Mouse (Mus musculus): ENCODE results near the gene Vps45. TPM values are rescaled to one million over a fixed set of nuclear protein-coding genes. Genes with fewer than 3 reads are reported as not detected.

The Vps45 gene
- polyA plus RNA-seq, 1 experiment = 6.1 TPM

- 95% methylated on average over 6 of the region's 6 CpGs for WGBS
Measured at GRCm38 (mm10) chr3:96041079-96041478, 17.2 kb downstream of the Vps45 start.

GRCm38 (mm10) chr3:96040663-96041006 lies 17.6 kb downstream of the Vps45 start:
- WGBS = 91% methylated on average over 2 of the region's 2 CpGs
- no peak for DNase-seq (ENCODE audit: low read depth, low spot score)

More at GRCm38 (mm10) chr3:96041079-96041478, 17.2 kb downstream of the Vps45 start:
- DNase-seq (ENCODE audit: low read depth, low spot score) = no peak

DNA sequence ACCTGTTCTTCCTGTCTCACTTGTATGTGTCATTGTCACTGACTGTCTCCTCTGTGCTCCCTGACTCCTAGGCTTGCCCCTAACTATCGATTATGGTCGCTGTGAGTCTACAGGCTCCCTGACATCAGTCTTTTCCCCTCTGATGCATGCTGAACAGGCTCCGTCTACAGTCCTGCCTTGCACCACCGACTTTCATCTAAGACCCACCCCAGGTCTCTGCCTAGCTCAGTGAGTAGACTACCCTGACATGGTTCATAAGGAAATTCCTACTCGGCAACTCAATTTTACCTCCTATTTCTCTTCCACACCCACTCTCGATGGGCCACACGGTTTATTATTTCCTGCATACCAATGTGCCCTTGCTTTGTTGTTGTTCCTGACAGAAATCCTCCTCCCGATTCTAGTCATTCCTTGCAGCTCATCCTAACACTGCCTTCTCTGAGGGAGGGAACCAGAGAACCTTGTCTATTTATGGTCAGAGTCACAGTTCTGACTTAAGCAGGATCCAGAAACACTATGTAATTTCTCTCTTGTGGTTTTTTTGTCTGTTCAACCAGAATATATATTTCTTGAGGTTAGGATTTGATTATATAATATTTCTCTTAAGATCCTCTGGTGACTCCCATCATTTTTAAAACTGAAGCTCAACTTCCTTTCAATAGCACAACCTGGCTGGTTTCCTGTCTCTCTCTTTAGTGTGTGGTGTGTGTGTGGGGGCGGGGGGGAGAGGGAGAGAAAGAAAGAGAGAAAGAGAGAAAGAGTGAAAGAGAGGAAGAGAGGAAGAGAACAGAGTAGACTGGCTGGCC lies 18.2 kb downstream of the Vps45 start:
- WGBS = 51% methylated on average over 9 of the region's 9 CpGs
- DNase-seq (ENCODE audit: low read depth, low spot score) = no peak

DNA sequence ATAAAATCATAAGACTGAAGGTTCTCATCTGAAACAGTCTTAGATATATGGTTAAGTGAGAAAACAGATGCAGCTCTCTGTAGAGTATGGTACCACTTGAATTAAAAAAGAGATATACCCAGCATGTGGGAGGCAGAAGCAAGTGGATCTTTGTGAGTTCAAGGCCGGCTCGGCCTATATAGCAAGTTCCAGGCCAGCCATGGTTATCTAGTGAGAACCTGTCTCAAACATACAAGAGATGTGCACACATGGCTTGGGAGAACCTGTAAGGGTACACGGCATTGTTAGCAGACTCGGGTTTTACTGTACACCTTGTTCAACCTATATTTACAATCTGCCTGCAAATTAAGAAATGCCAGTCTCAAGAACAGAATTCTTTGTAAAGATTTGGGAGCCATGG lies 19.4 kb downstream of the Vps45 start:
- 92% methylated on average over 4 of the region's 4 CpGs for WGBS
- no peak for DNase-seq (ENCODE audit: low read depth, low spot score)

DNA sequence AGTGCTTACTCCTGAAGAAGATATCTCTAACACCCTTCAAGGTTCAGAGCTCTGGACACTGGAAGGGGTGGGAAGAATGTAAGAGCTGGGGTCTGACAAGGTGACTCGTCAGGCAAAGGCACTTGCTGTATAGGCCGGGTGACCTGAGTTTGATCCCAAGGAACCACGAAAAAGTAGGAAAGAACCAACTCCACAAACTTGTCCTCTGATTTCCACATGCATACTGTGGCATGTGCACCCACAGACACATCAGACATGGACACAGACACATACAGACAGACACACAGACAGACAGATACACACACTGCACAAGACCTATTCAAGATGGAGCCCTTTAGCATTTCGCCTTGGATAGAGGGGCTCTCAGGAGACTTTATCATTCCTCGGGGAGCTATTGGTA lies 20.1 kb downstream of the Vps45 start:
- 91% methylated on average over 5 of the region's 5 CpGs for WGBS
- DNase-seq (ENCODE audit: low read depth, low spot score) = no peak

GRCm38 (mm10) chr3:96036796-96037195 lies 21.5 kb downstream of the Vps45 start:
- 93% methylated on average over 6 of the region's 6 CpGs for WGBS

DNA sequence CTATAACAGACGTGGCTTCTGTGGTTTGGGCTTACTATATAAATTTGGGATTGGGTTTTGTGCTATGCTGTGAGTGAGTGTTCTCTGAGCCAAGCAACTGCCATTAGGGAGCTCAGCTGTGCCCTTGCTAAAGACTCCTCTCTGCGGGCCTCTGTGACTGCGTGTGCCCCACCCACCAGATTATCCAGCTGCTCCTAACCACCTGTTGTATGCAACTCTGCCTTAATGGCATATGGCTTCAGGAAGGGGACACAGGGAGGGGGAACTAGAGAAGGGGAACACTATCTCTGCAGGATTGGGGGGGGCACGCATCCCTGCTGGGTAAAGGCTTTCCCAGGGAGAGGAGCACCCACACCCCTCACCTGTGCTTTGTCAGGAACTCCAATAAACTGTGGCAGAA lies 25.2 kb downstream of the Vps45 start:
- 35% methylated on average over 4 of the region's 4 CpGs for WGBS
- no peak for DNase-seq (ENCODE audit: low read depth, low spot score)

More at GRCm38 (mm10) chr3:96036796-96037195, 21.5 kb downstream of the Vps45 start:
- DNase-seq (ENCODE audit: low read depth, low spot score) = no peak

GRCm38 (mm10) chr3:96032652-96033017 lies 25.6 kb downstream of the Vps45 start:
- 33% methylated on average over 6 of the region's 6 CpGs for WGBS
- DNase-seq (ENCODE audit: low read depth, low spot score) = no peak

- 56% methylated on average over 6 of the region's 6 CpGs for WGBS
- DNase-seq (ENCODE audit: low read depth, low spot score) = no peak
Measured at GRCm38 (mm10) chr3:96031991-96032651, 26.1 kb downstream of the Vps45 start.

GRCm38 (mm10) chr3:96029766-96030165 lies 28.5 kb downstream of the Vps45 start:
- 94% methylated on average over 11 of the region's 11 CpGs for WGBS

DNA sequence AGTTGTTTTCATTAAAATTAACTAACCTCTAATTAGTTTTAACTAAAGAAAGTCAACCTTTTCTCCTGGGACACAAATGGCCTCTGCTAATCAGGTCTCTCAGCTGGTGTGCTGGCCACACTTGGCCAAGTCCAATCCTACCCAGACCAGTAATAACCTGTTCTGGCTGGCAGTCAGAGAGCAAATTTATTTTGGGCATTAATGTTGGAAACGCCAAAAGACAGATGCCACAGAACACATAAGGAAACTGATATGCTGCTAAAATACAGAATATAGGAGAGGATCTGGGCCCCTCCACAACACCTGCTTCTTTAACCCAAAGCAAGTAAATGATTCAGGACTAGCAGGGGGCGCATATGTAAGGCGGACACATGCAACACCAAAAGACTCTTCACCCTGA lies 28.9 kb downstream of the Vps45 start:
- WGBS = 92% methylated on average over 3 of the region's 3 CpGs
- no peak for DNase-seq (ENCODE audit: low read depth, low spot score)

More at GRCm38 (mm10) chr3:96029766-96030165, 28.5 kb downstream of the Vps45 start:
- no peak for DNase-seq (ENCODE audit: low read depth, low spot score)

DNA sequence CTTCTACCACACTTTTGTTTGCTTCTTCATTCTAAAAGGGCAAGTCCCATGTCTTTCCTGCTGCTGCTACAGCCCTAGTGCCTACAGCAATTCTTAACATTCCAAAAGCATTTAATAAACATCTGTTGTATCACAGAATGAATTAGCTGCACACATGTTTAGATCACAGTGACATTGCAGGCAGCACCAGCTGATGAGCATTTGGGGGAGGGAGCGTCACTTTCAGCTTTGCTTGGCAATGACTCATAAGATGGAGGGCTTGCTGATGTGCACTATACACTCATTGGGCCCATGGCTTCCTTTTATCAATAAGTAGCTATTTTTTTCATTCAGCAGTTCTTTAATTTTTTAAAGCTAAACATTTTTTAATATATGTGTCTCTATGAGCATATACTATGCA lies 30.4 kb downstream of the Vps45 start:
- WGBS = 74% methylated on average over 1 of the region's 1 CpGs
- DNase-seq (ENCODE audit: low read depth, low spot score) = no peak

- WGBS = 88% methylated on average over 1 of the region's 1 CpGs
Measured at GRCm38 (mm10) chr3:96027145-96027544, 31.1 kb downstream of the Vps45 start.

GRCm38 (mm10) chr3:96021421-96022128 lies 36.7 kb downstream of the Vps45 start:
- WGBS = 74% methylated on average over 5 of the region's 5 CpGs
- no peak for DNase-seq (ENCODE audit: low read depth, low spot score)

More at GRCm38 (mm10) chr3:96027145-96027544, 31.1 kb downstream of the Vps45 start:
- DNase-seq (ENCODE audit: low read depth, low spot score) = no peak

DNA sequence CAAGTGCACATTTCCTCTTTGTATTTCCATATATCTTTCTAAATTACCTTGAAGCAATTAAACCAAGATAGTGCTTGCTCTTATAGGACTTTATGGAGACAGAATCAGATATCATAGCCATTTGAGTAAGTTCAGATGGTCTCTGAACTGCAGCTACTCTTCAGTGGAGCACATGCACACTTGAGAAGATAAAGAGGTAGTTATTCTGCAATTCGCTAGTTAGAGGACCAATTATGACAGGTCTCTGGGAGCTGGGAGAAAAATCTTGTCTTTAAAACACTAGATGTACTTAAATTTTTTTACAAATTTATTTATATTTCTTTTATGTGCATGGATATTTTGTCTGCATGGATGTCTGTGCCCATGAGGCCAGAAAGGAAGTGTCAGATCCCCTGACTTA lies 37.5 kb downstream of the Vps45 start:
- no peak for DNase-seq (ENCODE audit: low read depth, low spot score)
- 91% methylated on average over 1 of the region's 1 CpGs for WGBS

- DNase-seq (ENCODE audit: low read depth, low spot score) = no peak
- WGBS = 67% methylated on average over 5 of the region's 5 CpGs
Measured at GRCm38 (mm10) chr3:96017461-96017860, 40.8 kb downstream of the Vps45 start.

GRCm38 (mm10) chr3:96016257-96016889 lies 41.9 kb downstream of the Vps45 start:
- 95% methylated on average over 2 of the region's 2 CpGs for WGBS
- no peak for DNase-seq (ENCODE audit: low read depth, low spot score)

GRCm38 (mm10) chr3:96015681-96016080 lies 42.6 kb downstream of the Vps45 start:
- WGBS = 38% methylated on average over 2 of the region's 2 CpGs
- DNase-seq (ENCODE audit: low read depth, low spot score) = no peak

DNA sequence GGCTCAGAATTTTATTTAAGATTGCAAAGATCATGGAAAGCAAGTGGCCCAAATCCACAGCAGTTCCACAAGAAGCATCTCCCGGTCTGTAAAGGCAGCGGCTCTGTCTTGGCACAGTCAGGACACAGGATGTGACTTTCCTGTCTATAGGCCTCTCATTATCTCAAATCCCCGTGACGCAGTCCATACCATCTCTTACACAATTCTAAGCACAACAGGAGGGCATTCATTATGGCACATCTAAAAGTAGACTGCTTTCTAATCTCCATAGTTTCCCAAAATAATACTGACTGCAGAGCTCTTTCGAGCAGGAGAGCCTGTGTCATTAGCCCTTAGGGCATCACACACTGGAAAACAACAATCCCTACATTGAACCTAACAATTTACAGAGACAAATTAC lies 45.5 kb downstream of the Vps45 start:
- WGBS = 78% methylated on average over 5 of the region's 5 CpGs
- no peak for DNase-seq (ENCODE audit: low read depth, low spot score)

GRCm38 (mm10) chr3:96008463-96008862 lies 49.8 kb downstream of the Vps45 start:
- no peak for DNase-seq (ENCODE audit: low read depth, low spot score)
- WGBS = 80% methylated on average over 6 of the region's 6 CpGs
